Mouse (Mus musculus) kidney, postnatal 14 days (tissue): Measurements from ENCODE around the gene Rgs9bp.
A peak's percentile ranks its signal among the peaks of the same experiment; 100 is the strongest.
"Not testable (repeated sequence)": the region's sequence is repeated elsewhere in the genome, so short reads cannot be mapped to it uniquely, and the experiment has no call there.

Experiments
- DNase-seq: peaks from one replicate; pipeline ENCODE4 v3.0.0; 2022; ENCODE audit warnings: mixed read lengths

Rgs9bp gene

DNA sequence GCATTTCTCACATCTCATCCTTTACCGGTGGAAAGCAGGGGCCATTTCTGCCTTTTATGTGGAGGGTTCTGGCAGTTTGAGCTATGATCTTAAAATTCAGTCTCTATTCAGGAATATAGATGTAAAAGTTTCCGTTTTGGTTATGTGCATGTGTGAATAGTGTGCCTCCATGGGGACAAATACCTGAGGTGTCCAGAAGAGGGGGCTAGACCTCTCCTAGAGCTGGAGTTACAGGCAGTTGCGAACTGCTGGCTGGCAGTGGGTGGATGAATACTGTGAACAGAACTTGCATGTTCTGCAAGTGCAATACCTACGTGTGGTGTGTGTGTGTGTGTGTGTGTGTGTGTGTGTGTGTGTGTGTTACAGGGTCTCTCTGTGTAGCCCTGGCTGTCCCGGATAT, 2.7 kb downstream of the Rgs9bp start:
- DNase-seq = no peak

DNA sequence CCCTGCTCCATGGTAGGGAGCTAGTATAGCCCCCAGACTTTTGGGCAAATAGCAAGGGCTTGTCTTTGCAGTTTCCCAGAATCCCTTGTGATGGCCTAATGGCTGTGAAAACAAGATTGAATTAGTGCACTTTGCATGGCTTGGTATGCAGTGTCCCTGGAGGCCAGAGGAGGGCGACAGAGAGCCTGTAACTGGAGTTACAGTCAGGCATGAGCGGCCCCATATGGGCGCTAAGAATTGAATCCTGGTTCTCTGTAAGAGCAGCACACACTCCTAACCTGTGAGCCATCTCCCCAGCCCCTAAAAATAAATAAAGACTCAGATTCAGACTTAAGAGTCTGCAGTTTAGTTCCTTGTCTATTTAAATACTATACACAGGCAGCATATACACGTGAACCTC, 5.5 kb downstream of the Rgs9bp start:
- peak; percentile 39 for DNase-seq

DNA sequence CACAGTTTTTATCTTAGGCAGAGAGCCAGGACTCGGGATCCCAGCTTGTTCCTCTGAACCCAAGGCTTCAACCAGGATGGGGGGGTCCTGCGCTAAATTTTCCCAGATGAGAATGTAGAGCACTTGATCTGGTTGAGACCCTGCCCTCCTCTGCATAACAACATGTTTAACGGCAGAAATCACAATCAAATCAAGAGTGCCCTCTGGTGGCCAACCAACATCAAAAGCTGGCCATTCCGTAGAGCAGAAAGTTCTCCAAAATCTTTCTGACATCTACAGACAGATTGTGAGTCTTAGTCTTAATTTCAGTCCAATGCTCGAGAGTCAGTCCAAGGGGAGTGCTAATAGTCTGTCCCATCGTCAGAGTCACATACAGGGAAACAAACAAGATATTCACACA, 14.5 kb downstream of the Rgs9bp start:
- DNase-seq = not testable (repeated sequence)

DNA sequence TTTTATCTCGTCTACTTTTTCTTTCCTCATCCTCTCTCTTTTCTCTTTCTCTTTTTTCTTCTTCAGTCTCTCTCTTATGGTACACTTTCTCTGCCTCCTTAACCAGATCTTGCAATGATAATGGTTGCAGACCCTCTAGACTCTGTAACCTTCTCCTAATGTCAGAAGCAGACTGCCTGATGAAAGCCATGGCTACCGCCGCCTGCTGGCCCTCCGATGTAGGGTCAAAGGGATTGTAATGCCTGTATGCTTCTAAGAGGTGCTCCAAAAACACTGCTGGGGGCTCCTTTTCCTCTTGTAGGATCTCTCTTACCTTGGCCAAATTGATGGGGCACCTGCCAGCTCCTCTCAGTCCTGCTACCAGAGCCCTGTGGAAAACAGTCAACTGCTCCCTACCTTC, 15.7 kb downstream of the Rgs9bp start:
- not testable (repeated sequence) for DNase-seq

DNA sequence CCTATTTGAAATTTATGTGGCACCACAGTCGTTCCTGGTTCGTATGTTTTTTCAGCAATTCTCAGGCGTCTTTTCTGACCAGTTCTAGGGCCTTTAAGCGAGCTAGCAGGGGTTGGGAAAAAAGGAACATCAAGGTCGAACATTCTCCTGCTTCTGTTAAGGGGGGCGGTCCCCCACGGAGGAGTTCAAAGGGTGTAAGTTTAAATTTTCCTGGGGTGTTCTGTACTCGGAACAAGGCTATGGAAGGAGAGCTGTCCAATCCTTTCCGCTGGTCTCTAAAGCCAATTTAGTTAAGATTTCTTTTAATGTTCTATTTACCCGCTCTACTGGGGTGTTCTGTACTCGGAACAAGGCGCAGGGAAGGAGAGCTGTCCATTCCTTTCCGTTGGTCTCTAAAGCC, 19.4 kb downstream of the Rgs9bp start:
- DNase-seq = not testable (repeated sequence)

DNA sequence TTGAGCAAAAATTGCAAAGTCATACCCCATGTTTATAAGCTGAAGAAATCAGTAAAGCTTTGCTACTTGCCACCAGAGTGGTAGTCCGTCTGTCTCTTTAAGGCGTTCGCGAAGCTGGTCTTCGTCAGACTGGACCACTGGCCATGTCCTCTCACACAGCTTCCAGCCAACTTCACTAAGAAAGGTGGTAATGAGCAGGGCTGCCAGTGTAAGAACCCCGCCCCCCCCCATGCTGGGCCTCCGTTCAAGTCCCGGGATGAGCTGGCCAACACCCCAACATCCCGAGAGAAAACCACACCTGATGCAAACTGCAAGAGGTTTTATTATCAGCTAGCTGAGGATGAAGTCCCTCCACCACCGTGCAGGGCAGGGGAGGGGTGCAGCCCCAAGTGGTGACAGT, 20.5 kb downstream of the Rgs9bp start:
- DNase-seq = not testable (repeated sequence)

DNA sequence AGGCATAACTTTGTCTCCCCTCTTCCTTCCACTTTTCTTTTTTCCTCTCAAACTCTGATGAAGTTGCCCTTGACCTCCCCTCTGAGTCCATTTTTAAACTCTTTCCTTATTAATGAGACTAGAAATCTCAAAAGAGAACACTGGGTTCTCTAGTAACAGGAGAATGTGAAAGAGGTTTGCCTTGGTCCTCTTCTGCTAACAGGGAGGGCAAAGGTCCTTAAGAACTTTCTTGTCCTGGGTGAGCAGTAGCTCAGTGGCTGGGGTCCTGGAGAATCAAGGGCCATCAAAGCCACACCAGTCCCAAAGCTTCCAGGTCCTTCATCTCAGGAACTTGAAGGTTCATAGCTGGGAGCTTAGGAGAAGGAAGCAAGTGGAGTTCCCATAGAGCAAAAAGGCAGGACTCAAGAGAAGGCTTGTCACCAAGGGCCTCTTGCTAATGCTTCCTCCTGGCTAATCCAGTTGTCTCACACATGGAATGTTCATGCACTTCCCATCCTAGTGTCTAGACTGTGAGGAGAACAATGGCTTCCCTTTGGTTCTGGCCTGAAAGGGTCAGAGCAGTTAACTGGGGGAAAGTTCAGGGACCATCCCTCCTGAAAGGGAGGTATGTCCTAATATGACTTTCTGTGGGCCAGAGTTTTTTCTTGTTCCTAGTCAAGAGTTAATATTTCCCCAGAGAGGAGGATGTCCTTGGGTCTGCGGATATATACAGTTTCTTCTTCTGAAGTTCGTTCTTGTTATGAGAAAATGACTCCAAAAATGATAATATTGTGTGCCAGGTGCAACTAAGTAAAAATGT, 21.1 kb downstream of the Rgs9bp start:
- DNase-seq = no peak

DNA sequence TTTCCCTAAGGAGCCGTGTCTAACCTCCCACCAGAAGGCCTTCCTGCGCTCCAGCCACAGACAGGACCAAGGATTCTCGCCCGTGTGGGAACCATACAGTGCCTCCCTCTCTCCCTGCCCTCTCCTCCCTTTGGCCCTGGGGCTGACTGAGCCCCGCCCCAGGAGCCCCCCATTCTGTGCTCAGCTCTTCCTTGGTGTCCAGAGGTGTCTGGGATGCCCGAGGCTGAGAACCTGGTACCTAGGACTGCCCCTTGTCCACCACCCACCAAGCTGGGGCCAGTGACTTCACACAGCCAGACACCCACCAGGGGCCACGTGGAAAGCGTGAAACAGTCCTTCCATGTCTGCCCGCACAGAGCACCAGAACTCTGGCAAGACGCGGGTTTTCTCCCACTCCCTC, 22.3 kb downstream of the Rgs9bp start:
- no peak for DNase-seq

DNA sequence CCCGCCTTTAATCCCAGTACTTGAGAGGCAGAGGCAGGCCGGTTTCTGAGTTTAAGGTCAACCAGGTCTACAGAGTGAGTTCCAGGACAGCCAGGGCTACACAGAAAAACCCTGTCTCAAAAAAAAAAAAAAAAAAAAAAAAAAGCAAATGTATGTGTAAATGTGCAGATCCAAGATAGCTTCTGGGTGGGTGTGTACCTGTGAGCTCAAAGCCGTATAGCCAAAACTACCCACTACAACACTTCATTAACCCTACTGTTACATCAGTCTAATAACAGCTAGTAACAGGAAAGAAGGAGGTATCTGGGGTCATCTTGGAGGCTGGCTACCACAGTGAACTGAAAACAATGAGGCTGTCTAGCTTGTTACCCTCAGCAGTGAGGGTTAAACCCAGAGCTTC, 25.5 kb downstream of the Rgs9bp start:
- DNase-seq = no peak

DNA sequence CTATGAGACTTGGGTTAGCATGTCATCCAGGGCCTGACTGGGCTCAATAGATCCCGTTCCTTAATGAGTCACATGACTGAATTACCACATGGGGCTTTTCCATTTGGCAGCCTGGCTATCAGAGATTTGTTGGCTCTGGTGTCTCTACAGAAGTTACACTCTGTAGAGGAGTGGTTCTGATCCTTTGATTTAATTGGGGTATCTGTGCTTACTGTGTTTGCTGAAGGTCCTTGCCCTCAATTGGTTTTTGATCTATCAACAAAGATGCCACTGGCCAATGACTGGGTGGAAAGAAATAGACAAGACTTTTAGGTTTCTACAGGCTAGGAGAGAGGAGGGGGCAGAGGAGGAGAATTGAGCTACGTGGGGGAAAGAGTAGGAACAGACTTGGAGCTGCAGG, 26.7 kb downstream of the Rgs9bp start:
- no peak for DNase-seq

DNA sequence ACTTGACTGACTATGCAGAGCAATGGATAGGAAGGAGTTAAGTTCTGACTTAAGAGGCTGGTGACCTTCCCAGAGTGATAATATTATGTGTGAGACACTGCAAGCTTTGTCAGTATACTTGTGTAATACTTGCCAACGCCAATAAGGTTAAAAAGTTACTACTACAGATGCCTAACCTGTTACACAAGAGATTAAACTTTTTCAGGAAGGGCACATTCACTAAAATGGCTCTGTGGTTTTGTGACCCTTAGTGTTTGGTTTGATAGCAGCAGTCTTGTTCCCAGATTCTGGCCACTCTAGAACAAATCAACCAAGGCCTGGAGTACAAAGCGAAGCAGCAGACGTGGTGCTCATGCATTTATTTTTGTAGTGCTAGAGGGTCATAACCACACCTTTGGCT, 27.8 kb downstream of the Rgs9bp start:
- DNase-seq = no peak

DNA sequence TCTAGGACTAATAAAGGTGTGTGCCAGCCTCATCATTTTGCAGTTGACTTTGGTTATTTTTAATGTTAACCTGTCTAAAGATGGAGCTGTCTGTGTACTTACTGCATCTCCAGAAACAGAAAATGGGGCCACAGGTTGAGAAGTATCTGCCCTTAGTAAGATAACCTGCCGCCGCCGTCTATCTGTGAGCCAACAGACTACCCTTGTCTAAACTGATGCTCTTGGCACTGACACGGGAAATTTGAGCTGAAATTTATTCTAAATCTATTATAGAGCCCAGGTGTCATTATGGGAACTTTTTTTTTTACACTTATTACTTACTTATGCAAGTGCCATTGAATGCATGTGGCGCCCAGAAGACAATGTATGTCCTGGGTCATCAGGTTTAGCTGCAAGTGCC, 28.5 kb downstream of the Rgs9bp start:
- DNase-seq = no peak

DNA sequence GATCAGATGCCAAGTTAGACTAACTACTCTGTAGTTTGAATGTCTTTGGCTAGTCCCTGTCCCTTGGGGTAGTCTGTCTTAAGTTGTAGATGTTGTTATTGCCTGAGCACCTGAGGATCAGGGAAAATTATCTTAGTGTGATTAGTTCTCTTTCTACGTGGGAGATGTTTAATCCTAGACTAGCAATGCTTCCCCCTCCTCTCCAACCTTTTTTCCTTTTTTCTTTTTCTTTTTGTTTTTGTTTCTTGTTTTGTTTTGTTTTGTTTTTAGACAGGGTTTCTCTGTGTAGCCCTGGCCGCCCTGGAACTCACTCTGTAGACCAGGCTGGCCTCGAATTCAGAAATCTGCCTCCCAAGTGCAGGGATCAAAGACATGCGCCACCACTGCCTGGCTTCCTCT, 29.2 kb downstream of the Rgs9bp start, which contains the start of gene Nudt19:
Gene Nudt19, minus strand, starts transcription at position 100 of the 399 bp plus-strand sequence.
- DNase-seq = no peak

DNA sequence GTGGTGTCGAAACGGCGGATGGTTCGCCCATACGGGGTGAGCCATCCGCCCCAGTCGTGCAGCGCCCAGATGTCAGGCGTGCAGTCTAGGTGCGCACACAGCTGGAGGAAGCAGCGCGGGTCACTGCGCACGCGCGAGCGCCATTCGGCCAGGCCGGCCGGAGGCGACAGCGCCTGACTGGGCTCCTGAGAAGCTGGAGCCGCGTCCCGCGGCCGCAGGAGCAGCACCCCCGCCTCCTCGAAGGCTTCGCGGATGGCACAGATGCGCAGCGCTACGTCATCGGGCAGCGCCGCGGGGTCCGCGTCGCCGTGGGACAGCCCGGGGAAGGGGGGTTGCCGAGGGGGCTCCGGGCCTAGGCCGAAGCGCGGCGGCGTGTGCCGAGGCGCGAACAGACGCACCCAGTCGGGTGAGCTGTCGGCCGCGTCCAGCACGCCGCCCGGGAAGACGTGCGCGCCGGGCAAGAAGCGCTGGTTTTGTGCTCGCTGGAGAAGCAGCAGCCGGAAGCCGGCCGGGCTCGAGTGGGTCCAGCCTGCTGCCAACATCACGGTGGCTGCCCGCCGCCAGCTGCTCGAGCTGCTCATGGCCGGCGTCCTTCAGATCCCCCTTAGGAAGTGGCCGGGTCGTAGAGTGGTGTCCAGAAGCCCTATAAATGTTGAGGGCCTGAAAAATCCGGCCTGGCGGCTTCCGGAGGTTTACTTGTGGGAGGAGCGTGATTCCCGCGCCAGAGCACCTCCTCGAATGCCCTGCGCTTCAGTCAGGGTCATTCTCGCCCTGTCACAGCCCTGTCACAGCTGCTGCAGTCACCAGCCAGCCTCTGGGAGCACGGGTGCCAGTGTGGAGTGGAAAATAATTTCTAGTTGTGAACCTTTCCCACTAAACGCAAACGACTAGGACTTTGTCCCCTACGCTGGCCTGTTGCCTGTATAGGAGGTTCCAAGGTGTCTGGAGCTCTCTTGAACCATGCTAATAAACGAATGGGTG, 29.9 kb downstream of the Rgs9bp start:
- peak; percentile 92 for DNase-seq

DNA sequence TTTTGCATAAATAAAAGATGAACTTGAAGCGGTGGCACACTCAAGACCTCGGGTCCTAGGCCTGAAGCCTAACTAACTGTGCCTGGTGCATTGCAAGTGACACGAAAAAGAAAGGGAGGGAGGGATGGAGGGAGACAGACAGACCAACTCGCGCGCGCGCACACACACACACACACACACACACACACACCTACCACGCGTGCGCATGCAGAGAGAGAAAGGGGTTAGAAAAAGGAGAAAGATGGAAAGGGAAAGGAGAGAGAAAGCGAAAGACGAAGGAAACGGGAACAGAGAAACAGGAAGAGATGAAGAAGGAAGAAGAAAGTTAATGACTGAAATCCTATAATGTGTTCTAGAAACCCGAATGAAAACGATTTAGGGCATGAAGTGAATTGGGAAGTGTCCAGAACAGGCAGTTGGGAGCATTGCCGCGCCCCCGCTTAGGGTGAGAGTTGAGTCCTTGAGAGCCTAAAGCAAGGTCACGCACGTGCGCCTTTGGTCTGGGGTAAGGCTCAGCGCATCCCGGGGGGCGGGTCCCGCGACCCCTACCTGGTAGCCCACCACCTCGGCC, 30.7 kb downstream of the Rgs9bp start:
- peak; percentile 36 for DNase-seq

DNA sequence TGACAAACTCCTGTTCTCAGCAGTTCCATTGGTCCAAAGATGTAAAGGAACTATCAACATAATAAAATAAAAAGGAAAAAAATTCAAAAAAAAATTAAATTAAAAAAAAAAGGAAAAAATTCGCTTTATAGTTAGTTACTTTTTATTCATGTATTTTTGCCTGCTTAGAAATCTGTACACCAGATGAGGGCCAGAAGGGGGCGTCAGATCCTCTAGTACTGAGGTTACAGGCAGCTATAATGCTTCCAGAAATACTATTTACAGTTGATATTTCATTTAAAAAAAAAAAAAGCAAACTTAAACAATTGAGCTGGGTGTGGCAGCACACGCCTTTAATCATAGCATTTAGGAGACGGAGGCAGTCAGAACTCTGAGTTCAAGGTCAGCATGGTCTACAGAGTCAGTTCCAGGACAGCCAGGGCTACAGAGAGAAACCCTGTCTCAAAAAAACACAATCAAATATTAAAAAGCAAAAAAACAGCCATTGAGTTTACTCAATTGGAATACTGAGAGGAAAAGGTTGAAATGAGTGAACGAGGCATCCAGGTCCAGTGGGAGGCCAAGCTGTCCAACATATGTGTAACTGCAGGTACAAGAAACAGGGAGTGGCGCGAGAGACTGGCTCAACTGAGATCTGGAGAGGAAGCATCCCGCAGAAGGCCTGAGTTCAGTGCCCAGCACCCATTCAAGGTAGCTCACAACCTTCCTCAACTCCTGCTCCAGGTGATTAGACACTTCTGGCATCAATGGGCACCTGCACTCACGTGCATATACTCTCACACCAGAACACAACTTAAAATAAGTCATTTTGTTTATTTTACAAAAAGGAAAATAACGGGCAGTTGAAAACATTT, 31.4 kb downstream of the Rgs9bp start:
- DNase-seq = peak; percentile 45

DNA sequence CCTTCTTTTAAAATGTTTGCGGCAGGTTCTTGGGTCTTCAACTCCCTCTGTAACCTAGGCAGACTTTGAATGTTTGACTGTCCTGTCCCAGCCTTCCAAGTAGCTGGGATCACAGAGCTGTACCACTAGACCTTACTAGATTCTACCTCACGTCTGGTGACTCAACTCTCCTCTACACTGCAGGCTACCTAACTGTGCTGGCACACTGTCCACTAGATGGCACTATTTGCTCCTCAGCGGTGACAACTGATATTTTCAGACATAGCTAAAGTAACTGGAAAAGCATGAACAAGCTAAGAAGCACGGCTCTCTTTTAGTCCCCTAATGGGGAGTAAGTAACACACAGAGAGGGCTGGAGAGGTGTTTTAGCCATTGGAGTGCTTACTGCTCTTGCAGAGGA, 39.5 kb downstream of the Rgs9bp start:
- DNase-seq = peak; percentile 77

DNA sequence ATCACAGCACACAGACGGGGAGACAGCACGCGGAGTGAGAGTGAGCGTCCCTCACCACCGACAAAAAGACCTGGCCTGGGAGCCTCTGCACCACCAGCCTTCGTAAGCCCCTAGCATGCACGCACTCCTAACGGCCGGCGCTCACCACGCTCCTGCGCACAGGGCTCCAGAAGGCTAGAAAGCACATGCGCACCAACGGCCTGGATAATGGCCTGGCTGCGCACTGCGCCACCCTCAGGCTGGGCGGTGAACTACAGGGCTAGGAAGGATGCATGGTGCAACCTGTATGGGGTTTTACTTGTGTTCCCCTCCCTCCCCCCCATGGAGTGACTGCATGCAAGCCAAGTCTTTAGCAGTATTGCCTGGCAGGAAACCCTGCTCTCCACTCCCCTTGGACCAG, 47.8 kb downstream of the Rgs9bp start, which contains the start of gene Tdrd12:
Gene Tdrd12, minus strand, starts transcription at position 184 of the 400 bp plus-strand sequence.
- DNase-seq = no peak

DNA sequence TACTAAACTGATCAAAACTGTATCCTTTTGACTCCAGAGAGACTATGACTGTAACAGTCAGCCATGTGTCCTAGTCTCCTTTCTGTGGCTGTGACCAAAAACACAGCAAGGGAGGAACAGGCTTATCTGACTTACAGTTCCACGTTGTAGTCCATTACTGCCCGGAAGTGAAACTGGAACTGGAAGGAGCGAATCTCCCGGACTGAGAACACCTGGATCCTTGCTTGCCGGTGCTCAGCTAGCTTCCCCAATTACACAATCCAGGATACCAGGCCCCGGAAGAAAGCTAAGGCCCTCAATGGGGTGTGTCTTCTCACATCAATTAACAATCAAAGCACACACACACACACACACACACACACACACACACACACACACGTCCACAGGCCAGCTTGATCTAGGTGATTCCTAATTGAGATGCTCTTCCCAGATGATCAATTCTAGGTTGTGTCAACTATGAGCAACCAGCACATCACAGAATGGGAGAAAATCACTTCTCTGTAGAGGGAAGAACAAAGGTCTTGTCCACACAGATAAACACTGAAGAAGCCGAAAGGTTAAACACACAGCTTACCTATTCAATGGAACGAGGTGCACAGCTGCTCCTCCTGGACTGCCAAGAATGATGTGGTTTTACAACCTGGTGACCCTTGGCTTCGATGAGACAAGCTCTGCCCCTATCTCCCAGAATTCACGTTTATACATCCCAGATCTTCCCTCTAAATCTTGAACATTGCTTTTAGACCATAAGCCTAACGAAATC, 49.5 kb downstream of the Rgs9bp start:
- DNase-seq = no peak

DNA sequence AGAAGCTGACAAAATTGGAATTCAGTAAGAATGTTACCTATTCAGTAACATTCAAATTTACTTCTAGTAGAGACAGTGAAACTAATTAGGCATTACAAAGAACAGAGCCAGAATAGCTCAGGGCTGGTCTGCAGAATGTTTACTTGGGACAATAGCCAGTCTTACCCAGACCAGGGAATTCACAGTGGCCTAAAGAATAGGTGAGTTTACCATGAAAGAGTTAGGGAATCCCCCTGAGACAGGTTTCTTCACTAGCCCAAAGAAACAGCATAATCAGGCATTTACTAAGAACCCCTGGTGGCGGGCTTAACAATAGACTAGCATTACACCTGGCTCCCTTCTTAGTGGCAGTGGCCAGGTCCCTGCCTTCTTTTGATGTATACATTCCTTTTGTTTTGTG, 54.8 kb downstream of the Rgs9bp start:
- not testable (repeated sequence) for DNase-seq

DNA sequence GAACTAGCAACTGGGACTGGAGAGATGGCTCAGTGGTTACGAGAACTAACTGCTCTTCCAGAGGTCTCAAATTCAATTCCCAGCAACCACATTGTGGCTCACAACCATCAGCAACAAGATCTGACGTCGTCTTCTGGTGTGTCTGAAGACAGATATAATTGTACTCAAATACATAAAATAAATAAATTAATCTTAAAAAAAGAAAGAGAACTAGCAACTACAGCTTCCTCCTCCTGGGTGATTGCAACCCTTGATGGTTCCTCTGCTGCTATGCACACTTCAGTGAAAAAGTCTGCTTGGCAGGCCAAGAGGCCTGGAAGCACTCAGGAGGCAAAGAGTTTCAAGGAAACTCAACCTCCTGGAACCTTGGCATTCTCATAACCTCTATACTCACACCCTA, 55.4 kb downstream of the Rgs9bp start:
- no peak for DNase-seq
